Mouse (Mus musculus) forebrain, postnatal 0 days (tissue): Measurements from ENCODE around the gene Frmpd1. TPM values are rescaled to one million over a fixed set of nuclear protein-coding genes. Genes with fewer than 3 reads are reported as not detected.

ENCODE experiments used
- ATAC-seq: fragments of 200-750 bp; cut with Nextera tagmentation; 2 replicates; pipeline ENCODE4 v1.8.0; 2017; ENCODE audit warnings: mild to moderate bottlenecking, moderate library complexity
- DNase-seq: peaks from one replicate; pipeline ENCODE4 v3.0.0-alpha.2; 2015
- H3K27ac ChIP-seq: fragments of 300-500 bp; sonication (generic); 2 replicates; pipeline ENCODE4 v1.5.1; 2014; ENCODE audit warnings: low read depth, mild to moderate bottlenecking, antibody characterized with exemption, low read length, moderate library complexity, mixed read lengths
- H3K27me3 ChIP-seq: fragments of 300-500 bp; sonication (generic); 2 replicates; pipeline ENCODE4 v1.6.1; 2014; ENCODE audit warnings: mild to moderate bottlenecking, low read length, mixed read lengths; ENCODE audit not compliant: insufficient read depth
- H3K36me3 ChIP-seq: fragments of 300-500 bp; sonication (generic); 2 replicates; pipeline ENCODE4 v1.6.1; 2014; ENCODE audit warnings: mild to moderate bottlenecking, moderate library complexity; ENCODE audit not compliant: insufficient read depth
- H3K4me1 ChIP-seq: fragments of 300-500 bp; sonication (generic); 2 replicates; pipeline ENCODE4 v1.6.1; 2014; ENCODE audit warnings: antibody characterized with exemption; ENCODE audit not compliant: insufficient read depth
- H3K4me2 ChIP-seq: fragments of 300-500 bp; sonication (generic); 2 replicates; pipeline ENCODE4 v1.6.1; 2014; ENCODE audit warnings: low read depth, mild to moderate bottlenecking, moderate library complexity
- H3K4me3 ChIP-seq: fragments of 300-500 bp; sonication (generic); 2 replicates; pipeline ENCODE4 v1.5.1; 2014; ENCODE audit warnings: low read depth, low read length, mixed read lengths
- H3K9ac ChIP-seq: fragments of 300-500 bp; sonication (generic); 2 replicates; pipeline ENCODE4 v1.6.1; 2014; ENCODE audit warnings: mild to moderate bottlenecking
- H3K9me3 ChIP-seq: fragments of 300-500 bp; sonication (generic); 2 replicates; pipeline ENCODE4 v1.6.1; 2016; ENCODE audit warnings: low read length
- CTCF ChIP-seq: sonication (generic); IDR thresholded peaks from 2 replicates; pipeline ENCODE4 v1.5.1; 2016; ENCODE audit warnings: antibody characterized with exemption, control low read depth, low read depth
- WGBS: fragments of 180-500 bp; shearing (Covaris S2); extraction: QIAGEN DNeasy Blood & Tissue Kit; methylation state at CpG from one replicate; pipeline ENCODE4 v1.1.7; 2014; 5-methylcytosine and 5-hydroxymethylcytosine counted together
- polyA plus RNA-seq: library from polyadenylated mRNA; unstranded; fragments of >200 nt; fragmentation: Nextera tagmentation; extraction: Ambion mirVana; gene quantifications from 2 replicates; pipeline ENCODE4 v1.2.1, GENCODE M21; 2015
- total RNA-seq: library from RNA; depleted of rRNA; stranded (reverse); fragments of >200 nt; gene quantifications from 2 replicates; pipeline ENCODE4 v1.2.3, GENCODE M21; 2014; rRNA removed

Gene Frmpd1
- total and polyA plus RNA-seq, 2 experiments from 2014 or later = 2.7 to 5.3 TPM

GRCm38 (mm10) chr4:45311056-45311455, 126.4 kb downstream of the Frmpd1 start:
- no peak for ATAC-seq

GRCm38 (mm10) chr4:45320159-45320816, 135.6 kb downstream of the Frmpd1 start:
- WGBS = 2% methylated on average over 56 of the region's 56 CpGs
- Histone ChIP-seq H3K36me3 (peaks cover 26% of the 10 kb centered on the region), H3K4me3 (peak overlapping the region; percentile 79), H3K4me2 (peak overlapping the region; percentile 68), H3K9ac (peak overlapping the region; percentile 93), H3K27me3 (no peaks in the 10 kb centered on the region; the same call in 1 of the 2 replicates), H3K4me1 (no peaks in the 10 kb centered on the region), H3K27ac (peak overlapping the region; percentile 83), H3K9me3 (no peaks in the 10 kb centered on the region)
- ATAC-seq (peak; percentile 96), DNase-seq (peak; percentile 85)
- TF ChIP-seq CTCF = no peak; the same call in 1 of the 2 replicates

More at GRCm38 (mm10) chr4:45311056-45311455, 126.4 kb downstream of the Frmpd1 start:
- no peak for TF ChIP-seq CTCF
- Histone ChIP-seq H3K9ac (no peak overlapping the region), H3K27me3 (no peaks in the 10 kb centered on the region), H3K36me3 (peaks cover 51% of the 10 kb centered on the region), H3K4me1 (no peaks in the 10 kb centered on the region), H3K4me3 (no peak overlapping the region), H3K9me3 (no peaks in the 10 kb centered on the region), H3K4me2 (no peak overlapping the region), H3K27ac (no peak overlapping the region)
- WGBS = 91% methylated on average over 2 of the region's 2 CpGs
- no peak for DNase-seq

- no peak for TF ChIP-seq CTCF
- Histone ChIP-seq H3K4me3 (no peak overlapping the region), H3K27me3 (no peaks in the 10 kb centered on the region), H3K9ac (no peak overlapping the region), H3K4me1 (no peaks in the 10 kb centered on the region), H3K36me3 (no peaks in the 10 kb centered on the region), H3K9me3 (no peaks in the 10 kb centered on the region), H3K27ac (no peak overlapping the region), H3K4me2 (no peak overlapping the region)
- ATAC-seq (no peak), DNase-seq (no peak)
- 60% methylated on average over 7 of the region's 7 CpGs for WGBS
Measured at GRCm38 (mm10) chr4:45331139-45331538, 146.5 kb downstream of the Frmpd1 start.

GRCm38 (mm10) chr4:45332466-45332865, 147.8 kb downstream of the Frmpd1 start:
- 71% methylated on average over 3 of the region's 3 CpGs for WGBS
- H3K27me3 ChIP-seq = no peaks in the 10 kb centered on the region
- no peak for TF ChIP-seq CTCF
- H3K4me3 ChIP-seq = no peak overlapping the region
- no peak overlapping the region for H3K9ac ChIP-seq
- no peaks in the 10 kb centered on the region for H3K36me3 ChIP-seq
- no peak overlapping the region for H3K27ac ChIP-seq
- H3K4me1 ChIP-seq = no peaks in the 10 kb centered on the region
- no peaks in the 10 kb centered on the region for H3K9me3 ChIP-seq
- DNase-seq (no peak), ATAC-seq (no peak)
- no peak overlapping the region for H3K4me2 ChIP-seq

Other genes starting within 250 kb of the Frmpd1 start
- gene Grhpr, start 203.5 kb upstream of the Frmpd1 start, total RNA-seq = 13.5 and 18.2 TPM in 2 replicates
- gene Grhpr, start 203.5 kb upstream of the Frmpd1 start, polyA plus RNA-seq = 22.9 and 25.6 TPM in 2 replicates
- 44.5 and 49.7 TPM in 2 replicates for gene Zbtb5, start 172.5 kb upstream of the Frmpd1 start, total RNA-seq
- 28.7 and 32.1 TPM in 2 replicates for gene Zbtb5, start 172.5 kb upstream of the Frmpd1 start, polyA plus RNA-seq
- 13.4 and 16.5 TPM in 2 replicates for gene Polr1e, start 166.3 kb upstream of the Frmpd1 start, total RNA-seq
- gene Polr1e, start 166.3 kb upstream of the Frmpd1 start, polyA plus RNA-seq = 23.7 and 25.0 TPM in 2 replicates
- 24.0 and 28.8 TPM in 2 replicates for gene Fbxo10, start 100.3 kb upstream of the Frmpd1 start, total RNA-seq
- gene Fbxo10, start 100.3 kb upstream of the Frmpd1 start, polyA plus RNA-seq = 11.6 and 13.5 TPM in 2 replicates
- 114 and 143 TPM in 2 replicates for gene Tomm5, start 76.8 kb upstream of the Frmpd1 start, total RNA-seq
- 208 and 264 TPM in 2 replicates for gene Tomm5, start 76.8 kb upstream of the Frmpd1 start, polyA plus RNA-seq
- gene Trmt10b, start 112.3 kb downstream of the Frmpd1 start, total RNA-seq = 16.6 and 18.3 TPM in 2 replicates
- 16.9 and 23.8 TPM in 2 replicates for gene Trmt10b, start 112.3 kb downstream of the Frmpd1 start, polyA plus RNA-seq
- gene Dcaf10, start 157.2 kb downstream of the Frmpd1 start, total RNA-seq = 17.0 and 22.6 TPM in 2 replicates
- 7.5 and 9.6 TPM in 2 replicates for gene Dcaf10, start 157.2 kb downstream of the Frmpd1 start, polyA plus RNA-seq
- 27.0 and 28.1 TPM in 2 replicates for gene Exosc3, start 157.9 kb downstream of the Frmpd1 start, total RNA-seq
- 25.5 and 26.8 TPM in 2 replicates for gene Exosc3, start 157.9 kb downstream of the Frmpd1 start, polyA plus RNA-seq
- gene Slc25a51, start 223.9 kb downstream of the Frmpd1 start, total RNA-seq = 94.6 and 128 TPM in 2 replicates
- 76.8 and 83.9 TPM in 2 replicates for gene Slc25a51, start 223.9 kb downstream of the Frmpd1 start, polyA plus RNA-seq